Mouse (Mus musculus) liver, adult 2 months (tissue): ENCODE results near the gene Camk2d.

Experiments
- CTCF ChIP-seq: fragments of 200-500 bp; IDR thresholded peaks from 2 replicates; pipeline ENCODE4 v1.5.1; 2011; ENCODE audit warnings: low read depth, low read length, control low read depth
- POLR2A ChIP-seq: fragments of 200-500 bp; IDR thresholded peaks from 2 replicates; pipeline ENCODE4 v1.6.1; 2011; ENCODE audit warnings: low read length, control low read depth; ENCODE audit not compliant: insufficient read depth; ENCODE audit errors: extremely low read depth

DNA sequence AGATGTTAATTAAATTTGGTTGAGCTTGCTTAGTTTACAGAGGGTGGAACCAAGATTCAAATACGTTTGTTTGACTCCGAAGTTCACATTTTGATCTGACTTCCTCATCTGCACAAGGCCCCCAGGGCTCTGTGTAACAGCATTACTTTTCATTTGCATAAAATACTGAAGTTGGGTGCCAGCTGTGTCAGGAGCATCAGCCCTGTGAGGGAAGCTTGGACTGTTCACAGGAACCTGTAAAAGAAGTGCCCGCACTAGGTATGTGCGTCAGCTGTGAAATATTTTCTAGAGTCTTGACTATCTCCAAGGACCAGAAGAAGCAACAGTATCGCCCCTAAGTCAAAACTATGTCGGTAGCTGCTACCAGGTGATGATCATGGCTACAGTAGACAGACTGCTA lies 100.5 kb downstream of the Camk2d start:
- TF ChIP-seq POLR2A = no peak
- no peak for TF ChIP-seq CTCF
